Mouse (Mus musculus) lung, postnatal 0 days (tissue): Measurements from ENCODE around the gene Naaa.

ENCODE experiments used
- CTCF ChIP-seq: IDR thresholded peaks from 2 replicates; pipeline ENCODE4 v1.5.1; 2016; ENCODE audit warnings: antibody characterized with exemption, mild to moderate bottlenecking
- EP300 ChIP-seq: IDR thresholded peaks from 2 replicates; pipeline ENCODE4 v1.6.1; 2016; ENCODE audit warnings: antibody characterized with exemption, mild to moderate bottlenecking, control low read depth

DNA sequence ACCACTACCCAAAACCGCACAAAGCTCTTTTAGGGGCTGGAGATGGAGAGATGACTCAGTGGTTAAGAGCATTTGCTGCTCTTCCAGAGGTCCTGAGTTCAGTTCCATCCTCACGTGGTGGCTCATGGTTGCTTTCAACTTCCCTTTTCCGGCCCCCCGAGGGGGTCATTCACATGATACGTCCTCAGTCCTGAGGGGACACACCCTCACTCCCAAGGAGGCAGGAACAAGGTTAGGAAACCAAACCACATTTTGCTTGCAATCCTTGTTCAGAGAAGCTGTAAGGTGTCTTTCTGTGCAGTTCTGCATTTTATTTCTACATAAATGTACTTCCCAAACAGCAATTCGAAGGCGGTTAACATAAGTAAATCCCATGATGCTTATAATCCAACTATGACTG is 7.5 kb downstream of the Naaa start:
- no peak for TF ChIP-seq CTCF
- no peak for TF ChIP-seq EP300
